Mouse (Mus musculus) inflammation-experienced regulatory T-cells, adult 6 months (primary cell): Measurements from ENCODE around the gene Tagap. TPM values are rescaled to one million over a fixed set of nuclear protein-coding genes. Genes with fewer than 3 reads are reported as not detected.
"Not testable (repeated sequence)": the region's sequence is repeated elsewhere in the genome, so short reads cannot be mapped to it uniquely, and the experiment has no call there.

ENCODE experiments used
- ATAC-seq: one replicate; pipeline ENCODE4 v1.8.0; 2017
- polyA plus RNA-seq, 3 experiments: library from polyadenylated mRNA; unstranded; fragments of 100-300 nt; shearing (Covaris generic); gene quantifications; one replicate each; pipeline ENCODE4 v1.2.1; 2017

The Tagap gene
- polyA plus RNA-seq, 3 experiments from 2014 or later: 81.6 to 107 (median 90.7) TPM

DNA sequence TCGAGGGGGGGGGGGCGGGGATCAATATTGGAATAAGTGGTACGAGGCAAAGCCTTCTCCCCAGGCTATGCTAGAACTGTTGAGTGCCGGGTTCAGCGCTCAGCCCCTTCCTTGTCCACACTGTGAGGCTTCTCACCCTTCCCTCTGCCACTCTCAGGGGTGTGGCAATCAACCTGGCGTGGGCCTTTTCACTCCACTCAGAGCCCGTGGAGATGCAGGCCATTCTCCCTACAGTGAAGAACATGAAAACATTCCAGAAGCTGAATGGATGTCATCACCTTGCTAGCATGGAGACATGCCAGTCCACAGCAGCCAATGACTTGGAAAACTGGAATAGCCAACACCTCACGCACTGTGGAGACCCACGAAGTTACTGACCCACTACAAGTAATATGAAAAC is 10.0 kb upstream of the Tagap start:
- ATAC-seq: no peak

DNA sequence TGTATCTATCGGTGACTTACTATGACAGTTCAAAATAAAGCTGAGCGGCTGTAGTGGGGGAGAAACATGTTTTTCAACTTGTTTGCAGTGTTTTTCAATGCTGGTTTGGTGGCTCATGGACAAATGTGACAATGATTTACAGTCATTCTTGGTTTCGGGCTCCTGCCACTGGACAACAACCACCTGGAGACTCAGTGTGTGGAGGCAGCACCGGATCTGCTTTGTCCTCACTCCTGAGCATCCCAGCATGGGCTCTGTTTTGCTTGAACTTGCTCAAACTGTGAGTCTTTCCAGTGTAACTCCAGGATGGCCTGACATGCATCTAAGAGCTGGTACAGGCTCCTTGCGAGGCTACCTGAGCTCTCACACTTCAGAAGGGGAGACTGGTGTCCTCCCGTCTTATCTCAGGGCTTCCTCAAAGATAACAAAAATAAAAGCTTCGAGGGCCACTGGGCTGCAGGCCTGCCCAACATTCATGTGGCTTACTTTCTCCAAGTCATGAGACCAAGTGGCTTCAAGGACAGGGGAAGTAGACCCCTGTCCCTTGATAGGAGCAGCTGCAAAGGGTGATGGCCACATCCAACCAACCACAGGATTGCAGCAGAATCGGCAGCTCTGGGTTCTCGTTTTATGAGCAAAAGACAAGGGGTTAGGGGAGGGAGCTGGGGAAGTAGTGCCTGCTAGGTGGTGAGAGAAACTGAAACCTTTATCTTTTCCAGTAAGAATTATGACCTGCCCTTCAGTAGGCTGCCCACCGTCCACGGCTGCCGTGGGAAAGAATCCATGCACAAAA is 8.8 kb upstream of the Tagap start:
- ATAC-seq: no peak

DNA sequence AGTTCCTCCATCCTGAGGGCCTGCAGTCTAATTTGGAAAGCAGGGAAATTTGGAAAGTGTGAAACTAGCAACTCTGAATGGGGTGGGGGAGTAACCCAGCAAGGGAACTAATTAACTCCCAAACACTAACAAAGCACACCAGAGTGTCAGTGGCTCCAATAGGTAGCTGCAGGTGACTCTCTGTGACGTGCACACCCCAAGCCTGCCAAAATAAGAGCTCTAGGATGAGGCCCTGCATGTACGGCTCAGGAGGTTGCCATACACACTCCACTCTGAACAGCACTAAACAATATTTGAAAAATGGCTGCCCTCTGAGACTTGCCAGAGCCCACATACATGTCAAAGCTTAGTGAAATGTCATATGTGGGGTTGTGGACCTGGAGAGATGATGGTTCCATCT is 7.4 kb upstream of the Tagap start:
- ATAC-seq: no peak

DNA sequence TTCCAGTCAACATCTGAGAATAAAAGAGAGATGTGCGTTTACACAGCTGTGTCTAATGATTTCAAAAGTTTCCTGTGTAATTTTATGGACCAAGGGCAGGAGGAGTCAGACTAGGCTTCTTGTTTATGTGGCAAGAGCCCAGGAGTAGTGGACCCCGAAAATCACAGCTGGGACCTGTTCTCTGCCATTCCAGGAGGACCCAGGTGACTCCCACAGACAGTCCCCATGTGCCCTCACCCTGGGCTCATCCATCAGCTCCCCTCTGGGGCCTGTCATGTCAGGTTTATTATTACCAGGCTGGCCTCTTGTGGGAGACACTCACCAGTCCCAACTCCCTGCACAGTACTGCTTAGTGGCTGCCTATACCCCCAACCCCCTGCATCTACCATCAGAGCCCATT is 6.6 kb upstream of the Tagap start:
- ATAC-seq: no peak

DNA sequence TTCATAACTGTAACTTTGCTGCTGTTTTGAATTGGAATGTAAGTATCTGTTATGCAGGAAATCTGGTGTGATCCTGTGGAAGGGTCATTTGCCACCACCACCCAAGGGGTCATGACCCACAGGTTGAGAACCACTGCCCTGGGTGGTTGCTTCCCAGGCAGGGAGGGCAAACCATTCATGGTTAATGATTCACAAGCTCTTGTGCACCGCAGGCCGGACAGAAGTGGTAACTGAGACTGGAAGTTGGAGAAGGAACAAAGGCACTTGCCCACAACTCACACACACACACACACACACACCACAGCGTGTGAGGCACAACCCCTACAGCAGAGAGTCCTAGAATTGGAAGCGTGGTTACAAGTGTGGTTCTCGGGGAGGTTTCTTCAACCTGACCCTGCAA is 3.2 kb upstream of the Tagap start:
- ATAC-seq: no peak

DNA sequence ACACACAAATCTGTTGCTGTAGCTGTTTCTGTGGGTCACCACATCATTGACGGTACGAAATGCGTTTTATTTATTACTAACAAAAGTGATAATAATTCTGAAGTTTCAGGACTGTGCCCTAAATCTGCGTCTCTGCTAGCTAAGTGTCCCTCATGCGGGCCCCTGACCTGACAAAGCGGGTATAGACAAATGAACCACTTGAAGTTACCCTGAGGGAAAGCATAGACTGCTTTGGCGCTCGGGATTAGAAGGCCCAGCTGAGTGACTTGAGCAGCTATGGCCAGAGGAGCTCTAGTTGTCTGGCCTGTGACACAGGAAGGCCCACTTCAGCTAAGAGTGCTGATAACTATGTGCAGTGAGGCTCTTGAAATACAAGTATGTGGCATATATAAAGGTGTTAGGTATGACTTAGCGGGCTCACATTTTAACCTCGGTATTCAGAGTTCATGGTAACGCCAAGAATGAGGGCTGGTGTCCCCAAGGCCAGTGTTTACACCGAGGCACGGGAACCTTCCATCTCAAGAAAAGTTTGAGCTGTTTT is 1.5 kb upstream of the Tagap start:
- ATAC-seq: no peak

DNA sequence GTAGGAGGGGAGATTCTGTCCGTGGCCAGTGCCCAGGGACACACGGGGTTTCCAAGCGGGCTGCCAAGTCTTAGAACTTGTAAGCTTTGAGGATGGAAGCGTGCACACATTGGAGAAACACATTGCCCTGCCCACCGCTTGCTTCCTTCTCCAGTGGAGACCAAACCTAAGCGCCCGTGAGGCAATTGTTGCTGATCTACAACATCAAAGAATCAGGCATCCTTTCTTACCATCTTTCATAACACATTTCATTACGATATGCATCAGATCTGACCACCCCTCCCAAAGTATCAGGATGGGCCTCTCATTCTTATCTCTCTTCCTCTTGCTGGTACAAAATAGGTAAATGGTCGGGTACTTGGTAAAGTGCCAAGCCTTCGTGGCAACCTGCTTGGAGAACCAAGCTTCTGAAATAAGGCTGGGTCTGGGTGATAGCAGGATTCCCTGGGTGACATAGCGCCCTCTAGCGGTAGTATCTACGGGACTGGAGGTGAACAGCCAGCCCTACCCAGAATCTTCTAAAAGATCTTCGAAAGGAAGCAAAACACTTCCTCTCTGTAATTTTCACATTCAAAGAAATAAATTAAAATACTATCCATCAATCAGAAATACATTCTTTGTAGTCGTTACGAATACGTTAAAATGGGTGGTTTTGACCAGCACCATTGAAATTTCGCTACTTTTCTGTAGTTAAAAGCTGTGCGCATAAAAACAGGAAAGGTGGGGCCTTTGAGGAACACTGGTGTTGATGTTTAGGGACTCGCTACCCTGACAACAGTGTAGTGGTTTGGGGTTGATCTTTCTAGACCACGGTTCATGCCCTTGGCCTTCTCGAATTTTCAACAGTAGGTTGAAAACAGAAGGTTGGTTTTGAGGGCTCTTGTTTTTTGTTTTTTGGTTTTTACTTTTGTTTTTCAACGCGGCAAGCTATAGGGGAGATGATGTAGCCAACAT is 2.1 kb downstream of the Tagap start:
- ATAC-seq: peak; percentile 68

DNA sequence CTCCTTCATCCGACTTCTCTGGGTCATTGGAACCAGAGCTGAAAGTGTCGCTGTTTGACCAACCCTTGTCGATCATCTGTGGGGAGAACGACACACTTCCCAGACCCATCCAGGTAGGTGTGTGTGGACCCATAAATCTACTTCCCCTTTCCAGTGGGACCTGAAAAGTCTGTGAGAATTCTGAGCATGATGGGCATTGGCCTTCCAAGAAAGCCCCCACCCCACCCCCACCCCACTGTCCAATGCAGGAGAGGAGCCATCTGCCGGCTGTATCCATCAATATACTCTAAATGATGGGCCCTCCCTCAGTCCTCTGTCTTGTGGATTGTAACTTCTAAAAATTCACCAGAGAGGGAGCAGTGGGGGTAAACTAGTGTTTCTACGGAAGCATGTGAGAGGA is 2.9 kb downstream of the Tagap start:
- ATAC-seq: no peak

DNA sequence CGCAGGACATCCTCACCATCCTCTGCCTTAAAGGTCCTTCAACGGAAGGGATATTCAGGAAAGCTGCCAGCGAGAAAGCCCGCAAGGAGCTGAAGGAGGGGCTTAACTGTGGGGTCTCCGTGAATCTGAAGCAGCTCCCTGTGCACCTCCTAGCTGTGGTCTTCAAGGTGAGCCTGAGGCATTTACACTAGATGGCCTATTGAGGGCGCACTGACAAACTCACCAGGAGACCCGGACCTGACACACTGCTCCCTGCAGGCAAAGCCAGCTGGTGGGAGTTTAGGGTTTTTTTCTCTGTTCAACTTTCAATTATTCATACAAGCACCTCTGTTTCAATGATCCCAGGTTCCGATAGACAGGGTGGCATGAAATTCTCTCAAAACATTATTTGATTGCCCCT is 3.5 kb downstream of the Tagap start:
- ATAC-seq: no peak

DNA sequence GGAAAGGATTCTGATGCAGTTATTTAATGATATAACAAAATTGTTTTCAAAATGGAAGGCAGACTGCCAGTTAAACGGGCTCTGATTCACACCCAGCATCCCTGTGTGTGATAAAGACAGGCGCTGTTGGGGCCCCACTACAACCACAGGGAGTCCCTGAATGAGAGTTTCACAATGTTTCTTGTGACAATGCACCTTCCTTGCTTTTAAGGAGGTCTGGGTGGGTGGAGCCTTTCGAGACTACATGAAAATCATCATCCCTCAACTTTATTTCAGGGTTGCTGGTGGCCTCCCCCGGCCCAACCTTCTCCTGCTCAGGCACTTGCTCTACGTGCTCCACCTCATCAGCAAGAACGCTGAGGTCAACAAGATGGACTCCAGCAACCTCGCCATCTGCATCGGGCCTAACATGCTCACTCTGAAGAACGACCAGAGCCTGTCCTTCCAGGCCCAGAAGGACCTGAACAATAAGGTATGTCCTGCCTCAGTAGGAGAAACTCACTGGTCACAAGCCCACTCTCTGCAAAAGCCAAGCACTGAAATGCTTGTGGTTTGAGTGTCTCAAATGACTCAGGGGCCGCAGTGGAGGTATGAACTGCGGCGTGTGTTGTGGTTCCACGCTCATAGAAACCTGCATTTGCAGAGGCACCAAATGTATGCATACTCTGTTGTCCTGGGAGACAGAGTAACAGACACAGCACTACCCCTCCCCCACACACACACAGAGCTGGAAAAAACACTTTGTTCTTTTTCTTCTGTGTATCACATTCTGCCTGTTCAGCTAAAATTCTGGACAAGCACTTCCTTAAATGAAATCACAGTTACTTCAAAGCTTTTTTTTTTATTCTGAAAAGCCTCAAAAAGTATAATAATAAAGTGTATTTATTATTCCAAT is 5.5 kb downstream of the Tagap start:
- ATAC-seq: peak; percentile 1

DNA sequence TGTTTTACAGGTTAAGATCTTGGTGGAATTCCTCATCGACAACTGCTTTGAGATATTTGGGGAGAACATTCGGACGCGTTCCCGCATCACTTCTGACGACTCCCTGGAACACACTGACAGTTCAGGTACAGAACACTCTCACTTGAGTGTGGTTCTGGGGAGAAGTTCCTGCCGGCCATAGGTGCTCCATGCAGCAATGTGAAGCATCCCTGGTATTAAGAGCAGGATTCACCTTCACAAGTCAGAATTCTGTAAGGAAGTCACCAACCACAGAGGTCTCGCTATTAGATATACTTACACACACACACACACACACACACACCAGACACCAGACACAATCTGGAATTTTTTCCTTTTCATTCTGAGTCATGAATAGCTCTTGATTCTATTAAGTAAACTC is 6.3 kb downstream of the Tagap start:
- not testable (repeated sequence) for ATAC-seq

DNA sequence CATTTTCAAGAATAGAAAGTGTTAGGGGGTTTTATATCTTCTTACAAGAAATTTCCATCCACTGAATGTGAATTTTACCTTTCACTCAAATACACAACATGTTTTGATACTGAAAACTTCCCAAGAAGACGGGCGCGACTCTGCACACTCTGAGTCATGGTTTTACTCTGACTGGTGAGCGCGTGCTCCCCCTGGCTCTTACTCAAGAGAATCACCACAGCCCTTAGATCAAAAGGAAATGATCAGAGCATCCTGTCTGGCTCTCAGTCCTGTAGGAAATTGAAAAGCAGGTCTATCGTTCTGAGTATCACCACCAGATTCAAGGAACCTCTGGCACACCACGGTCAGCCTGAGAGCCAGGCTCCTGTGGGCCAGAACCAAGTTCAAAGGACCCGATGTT is 13.8 kb downstream of the Tagap start:
- peak; percentile 99 for ATAC-seq

DNA sequence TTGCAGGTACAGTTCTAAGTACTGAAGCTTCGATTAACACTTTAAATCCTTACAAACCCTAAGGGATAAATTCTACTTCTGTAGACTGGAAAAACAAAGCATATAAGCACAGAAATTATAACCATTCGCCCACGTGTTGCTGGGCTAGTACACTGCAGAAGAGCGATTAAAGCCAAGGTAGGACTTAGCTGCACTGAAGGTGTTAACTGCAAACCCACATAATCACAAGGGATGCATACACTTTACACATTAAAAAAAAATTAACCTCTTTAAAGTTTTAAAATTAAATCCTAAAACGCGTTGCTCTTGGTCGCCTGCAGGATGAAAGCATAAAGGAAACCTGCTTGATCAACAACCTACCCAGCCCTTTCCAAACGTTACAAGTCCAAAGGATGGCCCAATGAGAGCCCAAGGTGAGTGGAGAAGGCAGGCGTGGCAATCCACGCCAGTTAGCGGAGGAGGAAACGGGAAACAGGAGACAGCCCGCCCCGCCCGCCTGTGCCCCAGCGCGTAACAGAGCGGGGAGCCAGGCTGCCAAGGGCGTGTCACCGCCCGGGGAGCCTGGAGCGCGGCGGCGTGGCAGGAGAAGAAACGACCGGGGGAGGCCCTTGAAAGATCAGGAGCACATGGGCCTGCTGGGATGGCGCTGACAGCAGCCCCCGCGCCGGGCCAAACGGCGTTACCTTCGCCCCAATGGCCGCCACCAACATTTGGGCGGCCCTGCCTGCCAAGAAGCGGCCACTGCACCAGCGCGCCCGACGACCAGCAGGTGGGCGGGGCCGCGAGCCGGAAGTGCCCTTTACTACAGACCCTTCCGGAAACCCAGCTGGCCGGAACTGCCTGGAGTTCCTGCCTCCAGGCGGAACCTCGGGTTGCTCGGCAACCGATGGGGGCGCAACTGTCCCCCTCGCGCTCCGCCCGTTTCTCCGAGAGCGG is 19.6 kb downstream of the Tagap start, which contains the start of gene Rsph3a:
TSS of gene Rsph3a (plus strand) at position 498 of the 936 bp plus-strand sequence.
- peak; percentile 71 for ATAC-seq

DNA sequence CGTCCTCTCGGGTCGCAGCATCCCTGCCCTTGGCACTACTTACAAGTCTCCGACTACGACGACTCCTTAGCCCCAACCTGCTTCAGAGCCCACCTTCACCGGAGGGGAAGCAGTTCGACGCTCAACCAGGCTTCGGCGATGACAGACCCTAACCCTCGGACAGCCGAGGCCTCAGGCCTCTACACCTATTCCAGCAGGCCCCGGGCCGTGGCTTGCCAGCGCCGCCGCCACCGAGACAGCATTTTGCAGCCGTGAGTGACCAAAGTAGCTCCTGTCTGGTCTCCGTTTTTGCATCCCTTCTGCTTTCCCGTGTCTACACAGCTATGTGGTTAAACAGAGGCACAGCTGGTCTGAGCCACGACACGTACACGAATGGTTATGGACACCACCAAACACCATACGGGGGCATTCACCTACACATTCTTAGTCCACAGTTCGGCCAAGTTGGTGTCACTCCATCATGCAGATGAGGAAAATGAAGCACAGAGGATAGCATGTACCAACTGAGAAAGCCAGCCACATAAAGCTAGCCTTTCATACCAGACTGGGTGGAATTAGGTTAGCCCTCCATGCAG is 20.3 kb downstream of the Tagap start:
- ATAC-seq: not testable (repeated sequence)

DNA sequence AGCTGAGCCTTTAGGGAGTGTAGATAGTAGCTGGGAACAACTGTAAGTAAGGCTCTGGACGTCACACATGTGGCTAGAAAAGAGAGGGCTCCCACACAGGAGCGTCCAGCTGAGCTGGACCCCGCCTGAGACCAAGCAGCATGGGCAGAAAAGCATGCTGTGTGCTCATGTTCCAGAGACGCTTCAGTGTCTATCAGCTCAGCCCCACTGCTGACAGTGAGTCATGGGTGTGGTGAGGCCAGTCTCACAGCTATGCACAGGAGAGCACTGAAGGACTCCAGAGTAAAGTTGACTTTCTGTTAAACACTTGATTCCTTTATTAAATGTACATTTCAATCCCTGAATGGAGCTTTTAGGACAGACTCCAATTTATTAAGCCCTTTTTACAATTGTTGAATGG is 25.5 kb downstream of the Tagap start:
- ATAC-seq: not testable (repeated sequence)

DNA sequence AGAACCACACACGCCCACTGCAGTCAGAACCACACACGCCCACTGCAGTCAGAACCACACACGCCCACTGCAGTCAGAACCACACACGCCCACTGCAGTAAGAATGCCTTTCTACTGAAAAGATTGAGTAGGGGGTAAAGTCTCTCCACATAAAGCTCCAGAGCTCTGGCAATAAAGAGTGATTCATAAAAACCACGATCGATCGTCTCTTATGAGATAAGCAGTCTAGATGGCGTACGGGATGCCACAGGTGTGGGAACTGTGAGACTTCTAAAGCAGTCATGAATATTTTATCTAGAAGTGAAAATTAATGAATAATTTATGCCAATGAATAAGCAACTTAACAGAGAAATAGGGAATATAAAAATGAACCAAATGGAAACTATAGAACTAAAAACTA is 31.4 kb downstream of the Tagap start:
- not testable (repeated sequence) for ATAC-seq

DNA sequence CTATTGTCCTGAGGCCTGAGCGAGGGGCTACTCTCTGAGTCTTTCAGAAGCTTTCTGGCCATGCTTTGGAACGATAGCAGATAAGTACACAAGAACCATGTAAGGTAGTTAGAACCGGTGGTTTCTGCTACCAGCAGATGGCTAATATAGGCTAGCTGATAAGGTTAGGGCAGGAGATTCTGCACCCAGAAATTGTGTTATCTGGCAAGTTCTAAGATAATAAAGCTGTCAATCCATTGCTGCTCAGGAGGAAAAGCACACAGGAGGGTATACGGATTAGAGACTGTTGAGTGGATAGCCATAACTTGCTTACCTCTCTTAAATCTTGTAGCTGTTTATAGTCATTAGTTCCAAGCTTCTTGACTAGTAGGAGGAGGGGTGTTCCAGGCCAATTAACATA is 37.5 kb downstream of the Tagap start:
- ATAC-seq: not testable (repeated sequence)

DNA sequence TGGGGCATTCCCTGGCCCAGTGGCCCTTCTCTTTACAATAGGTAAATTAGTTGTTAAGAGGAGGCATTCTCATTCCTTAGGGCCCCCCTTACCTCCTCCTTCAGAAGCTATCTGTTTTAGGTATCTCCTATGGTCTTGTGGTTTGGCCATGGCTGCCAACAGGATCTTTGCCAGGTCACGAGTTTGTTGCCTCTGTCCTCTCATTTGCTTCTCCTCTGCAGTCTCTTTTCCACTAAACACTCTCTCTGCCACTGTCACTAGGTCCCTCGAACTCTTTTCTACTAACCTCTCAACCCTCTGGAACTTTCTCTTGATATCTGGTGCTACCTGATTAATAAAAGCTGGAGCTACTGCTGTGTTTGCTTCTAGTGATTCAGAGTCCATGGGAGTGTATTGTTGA is 38.6 kb downstream of the Tagap start:
- ATAC-seq: not testable (repeated sequence)

DNA sequence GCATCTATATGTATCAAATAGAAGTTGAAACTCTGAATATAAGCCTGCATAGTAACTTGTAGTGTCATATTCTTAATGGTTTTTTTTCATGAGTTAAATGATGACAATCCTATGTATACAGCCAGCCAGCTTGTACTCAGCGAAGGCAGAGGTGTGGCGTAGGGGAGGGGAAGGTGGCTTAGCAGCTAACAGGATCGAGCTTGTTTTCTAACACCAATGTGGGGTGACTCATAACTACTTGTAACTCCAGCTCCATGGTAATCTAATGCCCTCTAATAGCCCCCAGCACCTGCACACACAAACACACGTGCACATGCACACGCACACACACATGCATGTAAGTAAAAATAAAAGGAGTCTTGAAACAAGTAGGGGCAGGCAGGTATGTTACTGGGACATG is 42.7 kb downstream of the Tagap start:
- ATAC-seq: not testable (repeated sequence)

DNA sequence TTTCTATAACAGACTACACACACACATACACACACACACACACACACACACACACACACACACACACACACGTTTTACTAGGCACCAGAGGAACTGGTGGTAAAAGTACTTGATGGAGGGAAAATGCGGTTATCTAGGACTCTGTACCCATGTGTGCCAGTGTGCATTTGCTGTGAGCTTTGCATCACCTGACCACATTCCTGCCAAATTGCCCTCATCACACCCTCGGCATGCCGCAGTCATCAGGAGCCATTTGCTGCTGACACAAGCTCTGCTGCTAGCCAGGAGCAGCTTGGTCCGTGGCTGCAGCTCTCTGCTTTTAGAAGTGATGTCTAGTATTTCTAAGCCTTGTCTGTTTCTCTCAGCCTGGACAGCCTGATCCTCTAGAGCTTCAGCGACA is 44.0 kb downstream of the Tagap start:
- ATAC-seq: not testable (repeated sequence)

DNA sequence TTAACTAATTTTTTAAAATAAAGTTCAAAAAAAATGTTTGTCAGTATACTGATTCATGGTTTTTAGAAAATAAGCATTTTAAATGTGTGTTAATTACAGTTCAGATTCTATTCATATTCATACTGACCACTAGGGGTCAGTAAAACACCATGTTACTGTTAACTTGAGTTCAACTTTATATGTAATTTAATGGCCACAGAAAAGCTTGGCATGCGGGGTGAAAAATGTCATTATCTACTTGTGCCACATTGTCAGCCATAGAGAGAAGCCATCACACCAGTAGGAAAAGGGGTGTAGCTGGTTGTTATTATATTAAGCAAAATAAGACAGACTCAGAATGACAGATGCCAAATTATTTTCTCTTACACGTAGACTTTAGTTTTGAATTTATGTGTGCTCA is 57.7 kb downstream of the Tagap start:
- ATAC-seq: peak; percentile 77
